Mouse (Mus musculus): ENCODE data around the gene Mdk. TPM values are rescaled to one million over a fixed set of nuclear protein-coding genes. Genes with fewer than 3 reads are reported as not detected.

Mdk gene
- polyA plus RNA-seq (2014; fragmentation: Nextera tagmentation; extraction: Ambion mirVana) = 973 and 1,126 TPM in 2 replicates

DNA sequence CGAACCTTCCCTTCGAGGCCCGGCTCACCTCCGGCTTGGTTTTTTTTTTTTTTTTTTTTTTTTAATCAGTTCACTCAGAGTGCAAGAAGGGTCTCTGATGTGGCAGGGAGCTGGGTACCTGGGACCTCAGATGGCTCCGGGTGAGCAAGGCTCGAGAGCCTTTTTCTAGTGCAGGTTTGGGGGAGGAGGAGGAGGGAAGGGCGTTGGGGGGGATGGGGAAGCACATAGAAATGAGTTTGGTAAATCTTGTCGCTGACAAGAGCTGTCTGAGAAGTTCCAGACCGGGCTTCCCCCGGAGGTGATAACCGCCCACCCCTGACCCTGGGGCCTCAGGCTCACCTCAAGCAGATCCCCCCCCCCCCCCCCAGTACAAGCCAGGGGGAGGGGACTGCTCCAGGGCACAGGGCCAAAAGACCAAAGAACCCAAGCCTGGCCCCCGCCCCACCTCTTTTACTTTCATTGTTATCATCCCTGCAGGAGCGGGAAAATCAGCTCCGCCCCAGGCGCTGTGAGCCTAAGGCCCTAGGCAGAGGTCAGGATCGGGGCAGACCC lies at the start of gene Mdk:
Gene Mdk, minus strand, starts transcription at position 138 of the 552 bp plus-strand sequence.
- Histone ChIP-seq H3K4me2 (ENCODE audit: low read length) (peak within 1 kb of the TSS; percentile 76), H3K9me3 (ENCODE audit: control insufficient read depth, low read length) (no peaks in the 10 kb centered on the region), H3K36me3 (ENCODE audit: control insufficient read depth, insufficient read depth, low read length) (peaks cover 38% of the 10 kb centered on the region), H3K27me3 (replicated peaks; ENCODE audit: control insufficient read depth, insufficient read depth, low read length) (no peaks in the 10 kb centered on the region), H3K9ac (ENCODE audit: low read length) (peak within 1 kb of the TSS; percentile 99), H3K27ac (ENCODE audit: low read depth) (peak within 1 kb of the TSS; percentile 98), H3K4me3 (ENCODE audit: low read depth, low read length) (peak within 1 kb of the TSS; percentile 90), H3K4me1 (replicated peaks; ENCODE audit: control insufficient read depth, insufficient read depth, low read length) (peaks cover 25% of the 10 kb centered on the region)
- whole genome bisulfite sequencing = 3% methylated on average over 16 of the region's 16 CpGs
- DNase-seq (ENCODE audit: low spot score) (peak; percentile 88), ATAC-seq (replicated peaks; ENCODE audit: low FRiP score, low TSS enrichment, low read depth) (peak; percentile 18)

- 51% methylated on average over 5 of the region's 5 CpGs for WGBS
- H3K9me3 ChIP-seq (ENCODE audit: control insufficient read depth, low read length) = no peaks in the 10 kb centered on the region
- H3K27ac ChIP-seq (ENCODE audit: low read depth) = no peak overlapping the region
- peaks cover 15% of the 10 kb centered on the region for H3K27me3 ChIP-seq (replicated peaks; ENCODE audit: control insufficient read depth, insufficient read depth, low read length)
- 0 out of 2 replicates have a peak, but pooled peaks cover 5% of the 10 kb centered on the region for H3K36me3 ChIP-seq (ENCODE audit: control insufficient read depth, insufficient read depth, low read length)
- no peak overlapping the region for H3K4me2 ChIP-seq (ENCODE audit: low read length)
- peaks cover 36% of the 10 kb centered on the region for H3K4me1 ChIP-seq (replicated peaks; ENCODE audit: control insufficient read depth, insufficient read depth, low read length)
- DNase-seq (ENCODE audit: low spot score) (no peak), ATAC-seq (replicated peaks; ENCODE audit: low FRiP score, low TSS enrichment, low read depth) (no peak)
- no peak overlapping the region for H3K4me3 ChIP-seq (ENCODE audit: low read depth, low read length)
- no peak overlapping the region for H3K9ac ChIP-seq (ENCODE audit: low read length)
These were observed 48.7 kb upstream of the Mdk start for GRCm38 (mm10) chr2:91980830-91981229.

GRCm38 (mm10) chr2:91980245-91980644 lies 48.1 kb upstream of the Mdk start:
- Histone ChIP-seq H3K36me3 (ENCODE audit: control insufficient read depth, insufficient read depth, low read length) (0 out of 2 replicates have a peak, but pooled peaks cover 5% of the 10 kb centered on the region), H3K4me1 (replicated peaks; ENCODE audit: control insufficient read depth, insufficient read depth, low read length) (peaks cover 40% of the 10 kb centered on the region), H3K27me3 (replicated peaks; ENCODE audit: control insufficient read depth, insufficient read depth, low read length) (peaks cover 21% of the 10 kb centered on the region), H3K27ac (ENCODE audit: low read depth) (no peak overlapping the region), H3K4me3 (ENCODE audit: low read depth, low read length) (no peak overlapping the region), H3K4me2 (ENCODE audit: low read length) (no peak overlapping the region), H3K9me3 (ENCODE audit: control insufficient read depth, low read length) (no peaks in the 10 kb centered on the region), H3K9ac (ENCODE audit: low read length) (no peak overlapping the region)
- WGBS = 21% methylated on average over 4 of the region's 4 CpGs
- DNase-seq (ENCODE audit: low spot score) = no peak
- no peak for ATAC-seq (replicated peaks; ENCODE audit: low FRiP score, low TSS enrichment, low read depth)

- Histone ChIP-seq H3K9me3 (ENCODE audit: control insufficient read depth, low read length) (no peaks in the 10 kb centered on the region), H3K4me3 (ENCODE audit: low read depth, low read length) (no peak overlapping the region), H3K4me1 (replicated peaks; ENCODE audit: control insufficient read depth, insufficient read depth, low read length) (peaks cover 27% of the 10 kb centered on the region), H3K36me3 (ENCODE audit: control insufficient read depth, insufficient read depth, low read length) (0 out of 2 replicates have a peak, but pooled peaks cover 5% of the 10 kb centered on the region), H3K4me2 (ENCODE audit: low read length) (0 out of 2 replicates have a peak overlapping the region, but pooled peaks have one; percentile 3), H3K27ac (ENCODE audit: low read depth) (peak overlapping the region; percentile 27; the same call in 1 of the 2 replicates), H3K9ac (ENCODE audit: low read length) (no peak overlapping the region), H3K27me3 (replicated peaks; ENCODE audit: control insufficient read depth, insufficient read depth, low read length) (peaks cover 38% of the 10 kb centered on the region)
- 28% methylated on average over 2 of the region's 2 CpGs for WGBS
- ATAC-seq (replicated peaks; ENCODE audit: low FRiP score, low TSS enrichment, low read depth) (no peak), DNase-seq (ENCODE audit: low spot score) (no peak)
These were observed 46.5 kb upstream of the Mdk start for GRCm38 (mm10) chr2:91978547-91978946.

DNA sequence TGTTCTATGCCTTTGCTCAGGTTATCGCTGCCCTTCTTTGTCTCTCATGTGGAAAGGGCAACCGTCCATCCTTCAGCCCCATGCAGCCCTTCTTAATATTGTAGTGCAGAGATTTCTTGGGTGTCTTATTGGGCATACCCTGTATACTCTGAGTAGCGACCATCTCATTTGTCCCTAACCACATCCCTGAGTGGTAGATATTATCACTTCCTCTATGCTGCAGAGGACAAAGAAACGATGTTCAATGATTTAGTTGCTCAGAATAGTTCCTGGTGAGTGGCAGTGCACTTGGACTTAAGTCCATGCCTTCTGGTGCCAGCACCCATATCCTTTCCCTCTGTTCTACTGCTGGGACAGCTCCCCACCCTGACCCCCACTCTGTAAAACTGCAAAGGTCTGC lies 45.9 kb upstream of the Mdk start:
- no peak overlapping the region for H3K9ac ChIP-seq (ENCODE audit: low read length)
- H3K4me1 ChIP-seq (replicated peaks; ENCODE audit: control insufficient read depth, insufficient read depth, low read length) = peaks cover 27% of the 10 kb centered on the region
- no peaks in the 10 kb centered on the region for H3K9me3 ChIP-seq (ENCODE audit: control insufficient read depth, low read length)
- H3K27me3 ChIP-seq (replicated peaks; ENCODE audit: control insufficient read depth, insufficient read depth, low read length) = peaks cover 38% of the 10 kb centered on the region
- 77% methylated on average over 4 of the region's 4 CpGs for WGBS
- ATAC-seq (replicated peaks; ENCODE audit: low FRiP score, low TSS enrichment, low read depth) (no peak), DNase-seq (ENCODE audit: low spot score) (no peak)
- no peak overlapping the region for H3K4me3 ChIP-seq (ENCODE audit: low read depth, low read length)
- 0 out of 2 replicates have a peak, but pooled peaks cover 4% of the 10 kb centered on the region for H3K36me3 ChIP-seq (ENCODE audit: control insufficient read depth, insufficient read depth, low read length)
- H3K4me2 ChIP-seq (ENCODE audit: low read length) = no peak overlapping the region
- H3K27ac ChIP-seq (ENCODE audit: low read depth) = no peak overlapping the region

DNA sequence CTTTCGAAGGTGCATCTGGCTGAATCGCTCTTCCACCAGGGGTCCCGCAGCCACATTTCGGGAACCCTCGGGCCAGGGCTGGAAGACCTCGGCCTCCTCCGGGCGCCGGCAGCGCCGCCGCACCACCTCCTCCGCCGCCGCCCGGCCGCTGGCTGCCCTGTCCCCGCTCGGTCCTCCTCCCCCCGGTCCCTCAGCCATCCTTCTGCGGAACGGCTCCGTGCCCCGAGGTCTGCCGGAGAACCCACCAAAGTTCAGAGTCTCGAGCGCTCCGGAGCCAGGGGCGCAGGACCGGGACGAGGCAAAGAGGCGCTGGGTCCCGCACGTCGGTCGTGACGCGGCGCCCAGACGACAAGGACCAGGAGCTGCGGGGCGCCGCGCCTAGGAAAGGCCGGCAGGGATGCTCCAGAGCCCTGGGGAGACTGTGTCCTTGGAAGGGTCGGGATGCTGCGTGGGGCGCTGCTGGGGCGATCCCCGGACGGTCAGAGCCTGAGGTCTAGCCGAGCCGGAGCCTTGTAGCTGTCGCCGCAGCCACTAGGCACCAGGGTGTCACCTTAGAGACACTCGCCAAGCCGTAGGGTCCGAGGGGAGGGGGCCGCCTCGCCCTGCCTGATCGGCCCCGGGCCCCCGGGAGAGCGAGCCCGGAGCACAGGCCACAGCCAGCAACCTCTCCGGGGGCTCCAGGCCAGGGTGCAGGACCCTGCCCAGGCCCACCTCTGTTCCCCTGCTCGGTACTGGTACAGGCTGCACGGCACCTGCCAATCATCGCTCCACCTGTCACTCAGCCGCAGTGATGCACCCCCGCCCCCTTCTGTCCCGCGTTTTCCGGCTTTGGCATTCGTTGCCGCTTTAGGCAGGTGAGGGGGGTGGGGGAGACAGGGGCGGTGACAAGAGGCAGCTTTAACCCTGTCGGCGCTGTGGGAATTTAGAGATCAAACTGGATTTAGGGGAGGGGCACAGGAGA lies 43.8 kb upstream of the Mdk start, which contains the start of gene Dgkz:
Gene Dgkz, minus strand, starts transcription at position 284 of the 961 bp plus-strand sequence.
- Histone ChIP-seq H3K27me3 (replicated peaks; ENCODE audit: control insufficient read depth, insufficient read depth, low read length) (peaks cover 38% of the 10 kb centered on the region), H3K9me3 (ENCODE audit: control insufficient read depth, low read length) (no peaks in the 10 kb centered on the region), H3K4me1 (replicated peaks; ENCODE audit: control insufficient read depth, insufficient read depth, low read length) (peaks cover 43% of the 10 kb centered on the region), H3K9ac (ENCODE audit: low read length) (peak within 1 kb of the TSS; percentile 11; the same call in 1 of the 2 replicates), H3K27ac (ENCODE audit: low read depth) (no peak within 1 kb of the TSS), H3K36me3 (ENCODE audit: control insufficient read depth, insufficient read depth, low read length) (no peaks in the 10 kb centered on the region), H3K4me2 (ENCODE audit: low read length) (peak within 1 kb of the TSS; percentile 61), H3K4me3 (ENCODE audit: low read depth, low read length) (peak within 1 kb of the TSS; percentile 36)
- peak; percentile 71 for DNase-seq (ENCODE audit: low spot score)
- 2% methylated on average over 78 of the region's 79 CpGs for WGBS
- ATAC-seq (replicated peaks; ENCODE audit: low FRiP score, low TSS enrichment, low read depth) = 0 out of 2 replicates have a peak, but pooled peaks have one; percentile 13

DNA sequence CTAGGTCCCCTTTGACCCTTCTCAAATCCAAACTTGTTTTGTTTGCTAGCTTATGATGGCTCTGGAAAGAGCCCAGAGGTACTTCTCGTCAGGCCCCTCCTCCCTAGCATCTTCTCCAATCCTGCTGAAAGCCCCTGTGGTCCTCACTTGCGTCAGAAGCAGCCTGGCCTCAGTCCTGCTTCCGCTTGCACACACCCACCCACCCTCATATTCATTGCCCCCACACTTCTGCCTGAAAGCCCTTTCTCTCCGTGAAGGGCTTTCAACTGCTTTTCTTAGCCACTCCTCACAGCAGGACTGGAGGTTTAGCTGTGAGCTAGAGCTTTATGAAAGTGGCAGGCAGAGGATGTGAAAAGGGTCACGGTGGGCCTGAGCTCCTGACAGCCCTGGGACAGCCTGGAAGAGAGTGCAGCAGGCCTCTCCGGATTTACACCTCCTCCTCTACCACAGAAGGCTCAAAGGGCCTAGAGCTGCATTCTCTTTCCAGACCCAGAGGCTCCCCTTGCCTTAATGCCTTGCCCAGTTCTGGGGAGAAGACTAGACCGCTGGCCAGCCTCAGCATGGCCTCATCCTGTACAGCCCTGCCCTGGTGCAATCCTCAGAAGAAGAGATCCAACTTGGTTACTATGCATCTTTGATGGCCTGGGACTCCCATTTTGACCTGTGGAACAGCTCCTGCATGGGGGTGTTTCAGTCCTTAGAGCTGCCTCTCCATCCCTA lies 41.5 kb upstream of the Mdk start:
- ATAC-seq (replicated peaks; ENCODE audit: low FRiP score, low TSS enrichment, low read depth) = no peak
- WGBS = 53% methylated on average over 7 of the region's 7 CpGs
- peaks cover 33% of the 10 kb centered on the region for H3K4me1 ChIP-seq (replicated peaks; ENCODE audit: control insufficient read depth, insufficient read depth, low read length)
- H3K4me2 ChIP-seq (ENCODE audit: low read length) = no peak overlapping the region
- H3K36me3 ChIP-seq (ENCODE audit: control insufficient read depth, insufficient read depth, low read length) = no peaks in the 10 kb centered on the region
- DNase-seq (ENCODE audit: low spot score) = no peak
- no peak overlapping the region for H3K4me3 ChIP-seq (ENCODE audit: low read depth, low read length)
- H3K27ac ChIP-seq (ENCODE audit: low read depth) = no peak overlapping the region
- peaks cover 38% of the 10 kb centered on the region for H3K27me3 ChIP-seq (replicated peaks; ENCODE audit: control insufficient read depth, insufficient read depth, low read length)
- no peaks in the 10 kb centered on the region for H3K9me3 ChIP-seq (ENCODE audit: control insufficient read depth, low read length)
- no peak overlapping the region for H3K9ac ChIP-seq (ENCODE audit: low read length)

DNA sequence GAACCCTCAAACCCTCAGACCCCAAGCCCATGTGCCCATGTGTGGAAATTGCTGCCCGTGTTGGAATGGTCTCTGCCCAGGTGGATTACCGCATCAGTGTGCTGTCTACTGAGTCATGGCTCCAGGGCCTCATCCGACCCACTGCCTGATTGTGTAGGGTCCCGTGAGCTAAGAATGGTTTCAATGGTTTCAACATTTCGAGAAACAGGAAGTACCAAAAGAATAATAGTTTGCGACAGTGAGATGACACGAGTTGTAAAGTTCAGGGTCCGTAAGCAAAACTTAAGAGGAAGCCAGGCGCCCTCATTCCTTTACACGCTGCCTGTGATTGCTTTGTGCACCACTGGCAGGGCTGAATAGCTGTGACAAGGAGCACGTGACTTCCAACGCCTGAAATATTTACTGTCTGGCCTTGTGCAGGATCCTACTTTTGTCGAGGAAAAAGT lies 40.0 kb upstream of the Mdk start:
- peak overlapping the region; percentile 40; the same call in 1 of the 2 replicates for H3K27ac ChIP-seq (ENCODE audit: low read depth)
- 0 out of 2 replicates have a peak, but pooled peaks have one; percentile 38 for ATAC-seq (replicated peaks; ENCODE audit: low FRiP score, low TSS enrichment, low read depth)

More for the DNA sequence above, 40.0 kb upstream of the Mdk start:
- H3K9ac ChIP-seq (ENCODE audit: low read length) = no peak overlapping the region
- WGBS = 23% methylated on average over 13 of the region's 13 CpGs
- H3K9me3 ChIP-seq (ENCODE audit: control insufficient read depth, low read length) = no peaks in the 10 kb centered on the region
- H3K4me3 ChIP-seq (ENCODE audit: low read depth, low read length) = no peak overlapping the region
- peaks cover 36% of the 10 kb centered on the region for H3K27me3 ChIP-seq (replicated peaks; ENCODE audit: control insufficient read depth, insufficient read depth, low read length)
- H3K4me1 ChIP-seq (replicated peaks; ENCODE audit: control insufficient read depth, insufficient read depth, low read length) = peaks cover 29% of the 10 kb centered on the region
- H3K4me2 ChIP-seq (ENCODE audit: low read length) = 0 out of 2 replicates have a peak overlapping the region, but pooled peaks have one; percentile 3
- no peaks in the 10 kb centered on the region for H3K36me3 ChIP-seq (ENCODE audit: control insufficient read depth, insufficient read depth, low read length)
- no peak for DNase-seq (ENCODE audit: low spot score)
